Mouse (Mus musculus) C2C12 (cell line): ENCODE measurements around the gene Tmem135.

Experiments
- CTCF ChIP-seq: IDR thresholded peaks from one replicate; pipeline ENCODE4 v1.5.1; 2011; ENCODE audit not compliant: control insufficient read depth, insufficient read depth, insufficient read length
- FOSL1 ChIP-seq: IDR thresholded peaks from one replicate; pipeline ENCODE4 v1.8.0; 2011; ENCODE audit warnings: mild to moderate bottlenecking, low read length; ENCODE audit not compliant: poor library complexity, insufficient read depth, severe bottlenecking
- MAX ChIP-seq: IDR thresholded peaks from one replicate; pipeline ENCODE4 v1.6.1; 2011; ENCODE audit warnings: mild to moderate bottlenecking, control low read depth
- MYOG ChIP-seq: IDR thresholded peaks from one replicate; pipeline ENCODE4 v1.6.1; 2011; ENCODE audit not compliant: control insufficient read depth, insufficient read length; ENCODE audit errors: extremely low read depth
- USF1 ChIP-seq: IDR thresholded peaks from one replicate; pipeline ENCODE4 v1.6.1; 2011; ENCODE audit warnings: low read depth, mild to moderate bottlenecking, control low read depth, moderate library complexity

DNA sequence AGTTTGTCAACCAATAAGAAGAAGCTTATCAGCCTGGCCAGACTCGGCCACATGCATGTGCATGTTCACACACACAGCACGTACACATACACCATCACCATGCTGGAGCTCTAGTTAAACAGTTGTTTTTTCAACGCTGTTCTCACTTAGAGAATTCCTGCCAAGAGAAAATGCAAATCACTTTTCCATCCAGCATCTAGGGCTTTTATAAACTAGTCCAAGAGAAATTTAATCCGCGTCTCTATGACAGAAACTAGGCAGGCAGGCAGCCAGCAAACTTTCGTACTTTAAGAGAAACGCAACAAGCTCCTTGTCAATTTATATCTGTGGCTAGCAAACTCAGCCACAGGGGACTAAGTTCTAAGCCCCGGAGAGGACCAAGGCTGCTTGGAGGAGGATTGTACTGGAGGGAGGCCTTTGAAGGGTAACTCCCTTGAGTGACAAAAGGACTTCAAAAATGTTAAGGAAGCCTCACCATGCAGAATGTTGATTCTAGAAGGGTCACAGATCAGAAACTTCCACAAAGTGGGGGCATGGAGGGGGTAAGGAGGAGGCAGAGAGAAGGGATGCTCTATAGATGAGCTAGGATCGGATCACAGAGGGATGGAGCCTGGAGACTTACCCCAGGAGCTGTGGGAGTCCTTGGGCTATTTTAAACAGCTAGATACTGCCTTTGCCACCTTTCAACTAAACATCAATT lies 29.3 kb upstream of the Tmem135 start:
- TF ChIP-seq MAX = no peak
- TF ChIP-seq USF1 = no peak
- no peak for TF ChIP-seq CTCF
- TF ChIP-seq FOSL1 = no peak
- TF ChIP-seq MYOG = no peak
